Mouse (Mus musculus): ENCODE data around the gene Phf14.
A peak's percentile ranks its signal among the peaks of the same experiment; 100 is the strongest.

The Phf14 gene

GRCm38 (mm10) chr6:12020156-12020555 lies 112.5 kb downstream of the Phf14 start:
- no peak for DNase-seq (ENCODE audit: extremely low read depth, insufficient read length, low spot score)

- DNase-seq (ENCODE audit: extremely low read depth, insufficient read length, low spot score), result no peak
These were observed 113.1 kb downstream of the Phf14 start for GRCm38 (mm10) chr6:12020738-12021137.

GRCm38 (mm10) chr6:12021480-12021879 lies 113.9 kb downstream of the Phf14 start:
- no peak for DNase-seq (ENCODE audit: extremely low read depth, insufficient read length, low spot score)

DNA sequence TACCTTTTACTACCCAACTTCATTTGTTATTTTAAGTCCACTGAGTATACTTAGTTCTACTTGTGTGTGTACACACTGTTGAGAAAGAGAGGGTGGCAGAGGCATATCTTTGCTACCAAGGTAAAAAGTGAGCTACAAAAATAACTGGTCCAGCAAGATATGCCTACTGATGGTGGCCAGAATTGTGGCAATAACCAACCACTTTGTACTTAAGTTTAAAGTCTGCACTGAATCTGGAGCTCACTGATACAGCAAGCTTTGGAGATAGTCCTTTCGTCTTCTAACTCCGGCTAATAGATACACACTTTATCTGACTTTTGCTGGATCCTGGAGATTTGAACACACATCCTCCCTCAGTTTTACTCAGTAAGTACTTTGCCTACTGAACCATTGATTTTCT lies 115.8 kb downstream of the Phf14 start:
- DNase-seq (ENCODE audit: extremely low read depth, insufficient read length, low spot score), result no peak

DNA sequence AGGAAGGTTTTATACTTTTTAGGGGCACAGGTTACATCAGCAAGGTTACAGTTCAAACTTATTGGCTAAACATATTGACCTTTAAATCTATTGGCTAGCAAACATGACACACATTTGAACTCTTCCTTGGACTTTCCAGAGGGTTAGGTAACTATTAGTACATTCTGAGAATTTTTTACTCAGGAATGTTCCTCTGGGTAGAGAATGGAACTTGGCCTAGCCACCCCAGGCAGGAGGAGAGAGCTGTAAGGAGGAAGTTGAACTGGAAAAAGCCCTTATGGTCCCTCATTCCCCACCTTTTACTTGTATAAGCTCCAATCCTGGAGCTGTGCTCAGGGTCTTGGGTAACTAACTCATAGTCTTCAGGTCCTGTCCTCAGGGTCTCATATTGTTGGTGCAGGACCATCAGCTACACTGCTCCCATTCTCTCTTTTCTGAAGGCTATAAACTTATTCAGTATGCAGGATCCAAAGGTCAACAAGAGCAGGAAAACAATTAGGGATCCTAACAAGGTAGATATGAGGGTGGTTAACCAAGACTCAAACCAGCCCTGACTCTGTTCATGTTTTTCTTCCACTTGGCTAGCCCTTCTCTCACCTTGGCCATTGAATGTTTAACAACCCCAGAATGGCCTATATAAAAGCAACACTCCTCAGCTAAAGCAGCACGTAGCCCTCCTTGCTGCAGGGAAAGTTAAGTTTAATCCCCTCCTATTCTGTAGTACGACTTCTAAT lies 119.4 kb downstream of the Phf14 start:
- no peak for DNase-seq (ENCODE audit: extremely low read depth, insufficient read length, low spot score)

DNA sequence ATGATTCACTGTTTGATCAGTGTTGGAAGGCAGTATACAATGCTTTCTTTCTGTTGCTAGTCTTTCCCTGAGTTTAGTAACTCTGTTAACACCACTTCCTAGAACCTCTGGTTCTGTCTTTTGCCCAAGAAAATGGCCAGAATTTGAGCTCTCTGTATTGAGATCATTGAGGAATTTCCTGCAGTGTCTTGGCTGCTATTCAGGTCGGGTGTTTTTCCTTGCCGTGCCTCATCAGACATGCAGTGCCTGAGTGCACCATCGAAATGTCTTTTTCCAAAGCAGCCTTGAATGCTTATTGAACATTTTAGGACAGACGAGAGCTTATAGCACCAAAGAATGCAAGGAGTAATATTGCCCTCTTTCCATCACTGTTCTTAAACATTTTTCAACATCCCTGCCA lies 127.0 kb downstream of the Phf14 start:
- DNase-seq (ENCODE audit: extremely low read depth, insufficient read length, low spot score), result no peak

GRCm38 (mm10) chr6:12038268-12038667 lies 130.7 kb downstream of the Phf14 start:
- peak; percentile 15 for DNase-seq (ENCODE audit: extremely low read depth, insufficient read length, low spot score)

- DNase-seq (ENCODE audit: extremely low read depth, insufficient read length, low spot score), result no peak
These were observed 145.3 kb downstream of the Phf14 start for GRCm38 (mm10) chr6:12052884-12053283.

- DNase-seq (ENCODE audit: extremely low read depth, insufficient read length, low spot score), result peak; percentile 48
These were observed 146.5 kb downstream of the Phf14 start for GRCm38 (mm10) chr6:12054149-12054548.

GRCm38 (mm10) chr6:12058717-12059116 lies 151.1 kb downstream of the Phf14 start:
- DNase-seq (ENCODE audit: extremely low read depth, insufficient read length, low spot score), result no peak

GRCm38 (mm10) chr6:12059971-12060370 lies 152.4 kb downstream of the Phf14 start:
- DNase-seq (ENCODE audit: extremely low read depth, insufficient read length, low spot score), result no peak

GRCm38 (mm10) chr6:12060452-12061140 lies 153.0 kb downstream of the Phf14 start:
- no peak for DNase-seq (ENCODE audit: extremely low read depth, insufficient read length, low spot score)

DNA sequence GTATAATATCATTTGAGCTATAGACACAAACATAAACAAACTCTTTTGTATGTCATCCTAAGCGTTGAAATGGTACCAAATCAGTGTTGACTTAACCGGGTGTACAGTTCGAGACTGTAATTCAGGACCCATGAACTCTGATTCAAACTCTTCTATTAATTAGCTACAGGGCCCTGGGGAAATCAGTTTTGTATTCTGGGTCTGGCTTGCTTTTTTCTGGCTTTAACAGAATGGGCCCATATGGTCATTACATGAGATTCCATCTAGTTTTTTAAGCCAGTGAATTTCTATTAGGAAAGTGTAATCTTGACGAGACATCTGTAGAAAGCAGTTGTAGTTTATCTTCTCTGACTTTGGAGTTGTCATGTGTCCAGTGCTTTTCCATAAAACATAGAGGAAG lies 160.3 kb downstream of the Phf14 start:
- no peak for DNase-seq (ENCODE audit: extremely low read depth, insufficient read length, low spot score)

DNA sequence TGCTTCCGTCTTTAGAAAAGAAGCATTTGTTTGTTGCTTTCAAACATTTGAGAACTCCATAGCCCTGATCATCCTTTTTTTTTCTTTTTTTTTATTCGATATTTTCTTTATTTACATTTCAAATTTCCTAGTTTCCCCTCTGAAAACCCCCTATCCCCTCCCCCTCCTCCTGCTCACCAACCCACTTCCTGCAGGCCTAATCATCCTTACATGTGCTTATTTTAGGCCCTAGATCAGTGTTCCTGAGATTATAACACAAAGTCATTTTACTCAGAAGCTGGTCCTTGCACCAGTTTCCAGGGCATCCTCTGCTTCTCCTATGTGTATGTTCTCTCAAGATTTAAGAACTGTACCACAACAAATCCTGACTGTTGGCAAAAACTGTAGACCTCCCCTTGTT lies 161.7 kb downstream of the Phf14 start:
- no peak for DNase-seq (ENCODE audit: extremely low read depth, insufficient read length, low spot score)

DNA sequence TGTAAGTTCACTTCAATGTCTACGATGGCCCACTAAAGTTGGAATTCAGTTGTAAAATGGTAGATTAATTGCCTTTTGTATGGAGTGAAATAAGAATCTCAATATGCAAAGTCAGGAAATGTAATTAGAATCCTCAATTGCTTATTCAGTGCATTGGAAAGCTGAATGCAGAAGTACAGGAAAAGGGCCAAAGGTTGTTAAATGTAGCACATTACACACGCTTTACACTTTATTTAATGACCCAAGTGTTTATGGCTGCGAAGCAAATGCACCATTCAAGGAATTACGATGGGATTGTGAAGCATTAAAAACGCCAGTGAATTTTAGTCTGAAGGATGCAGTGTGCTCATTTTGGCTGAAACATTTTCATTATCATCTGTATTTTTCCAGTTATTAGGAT lies 167.0 kb downstream of the Phf14 start:
- DNase-seq (ENCODE audit: extremely low read depth, insufficient read length, low spot score), result no peak

DNA sequence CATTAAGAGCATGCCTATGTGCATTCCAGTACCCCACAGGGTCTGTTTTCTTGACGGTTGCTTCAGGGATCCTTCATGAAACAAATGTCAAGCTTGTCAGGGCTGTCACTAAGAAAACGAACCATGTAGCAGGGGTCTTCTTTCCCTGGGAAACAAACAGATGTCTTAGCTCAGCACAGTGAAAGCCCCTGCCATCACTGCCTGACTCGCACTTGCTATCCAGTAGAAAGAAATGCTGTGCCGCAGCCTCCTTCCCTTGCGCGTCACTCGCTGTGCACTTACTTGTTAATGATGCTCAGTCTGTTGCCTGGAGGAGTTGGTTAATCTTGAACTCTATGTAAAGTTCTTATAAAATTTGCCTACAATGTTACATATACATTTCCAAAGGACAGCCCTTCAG lies 169.7 kb downstream of the Phf14 start:
- DNase-seq (ENCODE audit: extremely low read depth, insufficient read length, low spot score), result no peak

DNA sequence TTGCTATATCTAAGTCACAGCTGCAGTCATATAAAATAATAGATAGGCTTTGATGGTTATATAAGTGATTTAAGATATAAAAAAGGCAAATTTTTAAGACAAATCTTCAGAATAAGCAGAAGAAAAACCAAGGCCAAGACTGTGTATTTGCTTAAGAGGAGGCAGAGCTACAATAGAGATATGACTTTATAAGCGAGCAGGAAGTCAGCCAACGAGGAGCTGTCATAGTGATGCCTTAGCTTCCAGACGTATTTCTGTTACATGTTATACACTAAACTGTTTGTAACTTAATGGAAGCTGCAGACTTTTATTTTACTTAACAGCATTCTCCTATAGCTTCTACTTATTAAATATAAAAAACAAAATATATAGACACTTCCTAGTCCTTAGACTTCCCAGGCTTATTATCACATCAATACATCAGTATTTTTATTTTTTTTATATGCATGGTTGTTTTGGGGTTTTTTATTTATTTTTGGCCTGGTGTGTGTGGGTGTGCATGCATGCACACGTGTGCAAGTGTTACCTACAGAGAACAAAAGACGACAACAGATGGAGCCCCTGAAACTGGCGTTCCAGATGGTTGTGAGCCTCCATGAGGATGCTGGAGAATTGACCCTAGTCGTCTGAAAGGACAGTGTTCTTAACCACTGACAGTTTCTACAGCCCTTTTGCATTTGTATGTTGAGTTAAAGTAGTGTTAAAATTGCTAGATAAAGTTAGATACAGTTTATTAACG lies 170.4 kb downstream of the Phf14 start:
- no peak for DNase-seq (ENCODE audit: extremely low read depth, insufficient read length, low spot score)

- no peak for DNase-seq (ENCODE audit: extremely low read depth, insufficient read length, low spot score)
These were observed 171.7 kb downstream of the Phf14 start for GRCm38 (mm10) chr6:12079260-12079659.

- no peak for DNase-seq (ENCODE audit: extremely low read depth, insufficient read length, low spot score)
These were observed 172.8 kb downstream of the Phf14 start for GRCm38 (mm10) chr6:12080423-12080822.

- DNase-seq (ENCODE audit: extremely low read depth, insufficient read length, low spot score), result no peak
These were observed 174.1 kb downstream of the Phf14 start for GRCm38 (mm10) chr6:12081722-12082121.

GRCm38 (mm10) chr6:12082125-12082524 lies 174.5 kb downstream of the Phf14 start:
- no peak for DNase-seq (ENCODE audit: extremely low read depth, insufficient read length, low spot score)

Measured in 3134 (cell line).